Mouse (Mus musculus) spleen, postnatal 14 days (tissue): Measurements from ENCODE around the gene Cpn1.

ENCODE experiments used
- DNase-seq, 2 experiments: peaks; one replicate each; pipeline ENCODE4 v3.0.0; 2021 to 2022; ENCODE audit warnings: low spot score in 2 of 2

Gene Cpn1

GRCm38 (mm10) chr19:43939769-43940689 is 46.3 kb downstream of the Cpn1 start, which contains the start of gene Dnmbp:
Gene Dnmbp, minus strand, starts transcription at chr19:43940191.
- peak; percentile 58 to 79 for DNase-seq

GRCm38 (mm10) chr19:43939171-43939768 is 47.1 kb downstream of the Cpn1 start:
- DNase-seq: no peak

GRCm38 (mm10) chr19:43938355-43938754 is 48.0 kb downstream of the Cpn1 start:
- no peak for DNase-seq

GRCm38 (mm10) chr19:43930926-43931325 is 55.4 kb downstream of the Cpn1 start:
- DNase-seq: no peak

- no peak for DNase-seq
Measured at GRCm38 (mm10) chr19:43930366-43930765, 56.0 kb downstream of the Cpn1 start.

- DNase-seq: no peak
Measured at GRCm38 (mm10) chr19:43929869-43930268, 56.5 kb downstream of the Cpn1 start.

GRCm38 (mm10) chr19:43927967-43928366 is 58.4 kb downstream of the Cpn1 start:
- no peak for DNase-seq

GRCm38 (mm10) chr19:43927057-43927456 is 59.3 kb downstream of the Cpn1 start:
- no peak for DNase-seq

- no peak for DNase-seq
Measured at GRCm38 (mm10) chr19:43926141-43926987, 60.0 kb downstream of the Cpn1 start.

GRCm38 (mm10) chr19:43924361-43924760 is 62.0 kb downstream of the Cpn1 start:
- no peak for DNase-seq

- no peak for DNase-seq
Measured at GRCm38 (mm10) chr19:43922963-43923362, 63.4 kb downstream of the Cpn1 start.

- DNase-seq: no peak
Measured at GRCm38 (mm10) chr19:43921410-43921809, 64.9 kb downstream of the Cpn1 start.

- no peak for DNase-seq
Measured at GRCm38 (mm10) chr19:43920453-43921300, 65.7 kb downstream of the Cpn1 start.

- no peak for DNase-seq
Measured at GRCm38 (mm10) chr19:43919841-43920240, 66.5 kb downstream of the Cpn1 start.

- DNase-seq: no peak
Measured at GRCm38 (mm10) chr19:43918834-43919233, 67.5 kb downstream of the Cpn1 start.

GRCm38 (mm10) chr19:43917763-43918162 is 68.6 kb downstream of the Cpn1 start:
- no peak for DNase-seq

- no peak for DNase-seq
Measured at GRCm38 (mm10) chr19:43917406-43917691, 69.0 kb downstream of the Cpn1 start.

GRCm38 (mm10) chr19:43916586-43917405 is 69.6 kb downstream of the Cpn1 start:
- no peak for DNase-seq

GRCm38 (mm10) chr19:43915431-43915830 is 70.9 kb downstream of the Cpn1 start:
- DNase-seq: no peak

- DNase-seq: no peak
Measured at GRCm38 (mm10) chr19:43914986-43915385, 71.4 kb downstream of the Cpn1 start.
